Mouse (Mus musculus): ENCODE data around the gene Cant1. TPM values are rescaled to one million over a fixed set of nuclear protein-coding genes. Genes with fewer than 3 reads are reported as not detected.
"Not testable (repeated sequence)": the region's sequence is repeated elsewhere in the genome, so short reads cannot be mapped to it uniquely, and the experiment has no call there.

Gene Cant1
- polyA plus RNA-seq, 2 experiments, result 6.0 to 8.3 TPM

GRCm38 (mm10) chr11:118379251-118380009, 39.5 kb downstream of the Cant1 start:
- no peak overlapping the region for H3K9ac ChIP-seq (replicated peaks)
- no peaks in the 10 kb centered on the region for H3K4me1 ChIP-seq (replicated peaks; ENCODE audit: control insufficient read depth in 2 of 2, insufficient read depth in 2 of 2, low read length in 1 of 2)
- whole genome bisulfite sequencing (ENCODE audit: insufficient replicate concordance), result 30% methylated on average over 11 of the region's 11 CpGs
- TF ChIP-seq EP300 (IDR thresholded peaks at IDR 0.05; ENCODE audit: low read depth) (no peak), CTCF (IDR thresholded peaks at IDR 0.05; ENCODE audit: low read depth) (peak; percentile 81)
- no peak overlapping the region for H3K4me3 ChIP-seq (ENCODE audit: insufficient read depth in 1 of 2, low read depth in 2 of 2, low read length in 2 of 2)
- no peak overlapping the region for H3K27ac ChIP-seq
- no peak overlapping the region for H3K4me2 ChIP-seq (ENCODE audit: low read depth)
- H3K9me3 ChIP-seq (ENCODE audit: control insufficient read depth, low read length), result no peaks in the 10 kb centered on the region
- H3K36me3 ChIP-seq (replicated peaks; ENCODE audit: control insufficient read depth, insufficient read depth, low read depth), result no peaks in the 10 kb centered on the region
- H3K27me3 ChIP-seq (ENCODE audit: control insufficient read depth, insufficient read depth, low read length), result no peaks in the 10 kb centered on the region
- ATAC-seq (ENCODE audit: insufficient read depth) (no peak), DNase-seq (ENCODE audit: low read depth in 3 of 3, low spot score in 3 of 3) (peak in 2 of 3 experiments; percentile 19 to 24)

- no peak overlapping the region for H3K4me3 ChIP-seq (ENCODE audit: insufficient read depth in 1 of 2, low read depth in 2 of 2, low read length in 2 of 2)
- ATAC-seq (ENCODE audit: insufficient read depth) (no peak), DNase-seq (ENCODE audit: low read depth in 3 of 3, low spot score in 3 of 3) (no peak)
- no peaks in the 10 kb centered on the region for H3K4me1 ChIP-seq (replicated peaks; ENCODE audit: control insufficient read depth in 2 of 2, insufficient read depth in 2 of 2, low read length in 1 of 2)
- H3K27me3 ChIP-seq (ENCODE audit: control insufficient read depth, insufficient read depth, low read length), result no peaks in the 10 kb centered on the region
- no peak overlapping the region for H3K9ac ChIP-seq (replicated peaks)
- no peaks in the 10 kb centered on the region for H3K36me3 ChIP-seq (replicated peaks; ENCODE audit: control insufficient read depth, insufficient read depth, low read depth)
- no peaks in the 10 kb centered on the region for H3K9me3 ChIP-seq (ENCODE audit: control insufficient read depth, low read length)
- TF ChIP-seq CTCF (IDR thresholded peaks at IDR 0.05; ENCODE audit: low read depth) (no peak), EP300 (IDR thresholded peaks at IDR 0.05; ENCODE audit: low read depth) (no peak)
- no peak overlapping the region for H3K4me2 ChIP-seq (ENCODE audit: low read depth)
- WGBS (ENCODE audit: insufficient replicate concordance), result 61% methylated on average over 6 of the region's 6 CpGs
- H3K27ac ChIP-seq, result no peak overlapping the region
Measured at GRCm38 (mm10) chr11:118378656-118379055, 40.2 kb downstream of the Cant1 start.

DNA sequence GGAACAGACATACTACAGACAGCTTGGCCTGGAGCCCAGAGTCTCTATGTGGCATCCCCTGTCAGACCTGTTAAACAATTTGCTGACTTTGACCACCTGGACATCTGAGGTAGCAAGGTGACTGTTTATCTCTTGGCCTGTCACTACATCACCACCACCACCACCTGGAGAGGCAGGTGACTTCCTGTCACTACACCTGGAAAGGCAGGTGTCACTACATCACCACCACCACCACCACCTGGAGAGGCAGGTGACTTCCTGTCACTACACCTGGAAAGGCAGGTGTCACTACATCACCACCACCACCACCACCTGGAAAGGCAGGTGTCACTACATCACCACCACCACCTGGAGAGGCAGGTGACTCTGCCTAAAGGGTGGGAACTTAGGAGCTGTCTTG, 42.6 kb downstream of the Cant1 start:
- H3K27ac ChIP-seq; DNase-seq (ENCODE audit: low read depth in 3 of 3, low spot score in 3 of 3); H3K27me3 ChIP-seq (ENCODE audit: control insufficient read depth, insufficient read depth, low read length); H3K9me3 ChIP-seq (ENCODE audit: control insufficient read depth, low read length); H3K4me2 ChIP-seq (ENCODE audit: low read depth); H3K36me3 ChIP-seq (replicated peaks; ENCODE audit: control insufficient read depth, insufficient read depth, low read depth); H3K4me3 ChIP-seq (ENCODE audit: insufficient read depth in 1 of 2, low read depth in 2 of 2, low read length in 2 of 2); ATAC-seq (ENCODE audit: insufficient read depth); H3K9ac ChIP-seq (replicated peaks); H3K4me1 ChIP-seq (replicated peaks; ENCODE audit: control insufficient read depth in 2 of 2, insufficient read depth in 2 of 2, low read length in 1 of 2): not testable (repeated sequence)

DNA sequence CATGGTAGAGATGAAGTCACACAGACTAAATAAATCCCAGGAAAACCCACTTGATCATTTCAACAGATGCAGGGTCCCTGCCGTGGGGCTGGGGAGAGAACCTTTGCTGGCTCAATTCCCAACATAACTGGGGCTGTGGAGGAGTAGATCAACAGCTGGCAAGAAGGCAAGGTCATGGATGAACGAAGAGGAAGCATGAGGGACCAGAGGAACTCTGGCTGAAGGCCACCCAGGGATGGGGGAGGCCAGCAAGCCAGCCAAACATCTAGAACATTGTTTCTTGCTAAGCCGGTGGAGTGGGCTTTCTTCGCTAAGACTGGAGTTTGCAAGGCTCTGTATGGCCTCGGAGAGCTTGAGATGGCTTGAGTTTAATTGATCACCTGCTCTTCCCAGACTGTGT, 43.0 kb downstream of the Cant1 start:
- ATAC-seq (ENCODE audit: insufficient read depth) (no peak), DNase-seq (ENCODE audit: low read depth in 3 of 3, low spot score in 3 of 3) (no peak)
- H3K4me1 ChIP-seq (replicated peaks; ENCODE audit: control insufficient read depth in 2 of 2, insufficient read depth in 2 of 2, low read length in 1 of 2), result no peaks in the 10 kb centered on the region
- H3K9me3 ChIP-seq (ENCODE audit: control insufficient read depth, low read length), result no peaks in the 10 kb centered on the region
- H3K9ac ChIP-seq (replicated peaks), result no peak overlapping the region
- no peak overlapping the region for H3K4me3 ChIP-seq (ENCODE audit: insufficient read depth in 1 of 2, low read depth in 2 of 2, low read length in 2 of 2)
- 66% methylated on average over 5 of the region's 5 CpGs for WGBS (ENCODE audit: insufficient replicate concordance)
- H3K36me3 ChIP-seq (replicated peaks; ENCODE audit: control insufficient read depth, insufficient read depth, low read depth), result no peaks in the 10 kb centered on the region
- no peaks in the 10 kb centered on the region for H3K27me3 ChIP-seq (ENCODE audit: control insufficient read depth, insufficient read depth, low read length)
- no peak for TF ChIP-seq CTCF (IDR thresholded peaks at IDR 0.05; ENCODE audit: low read depth)
- no peak for TF ChIP-seq EP300 (IDR thresholded peaks at IDR 0.05; ENCODE audit: low read depth)
- H3K27ac ChIP-seq, result no peak overlapping the region
- H3K4me2 ChIP-seq (ENCODE audit: low read depth), result no peak overlapping the region

- DNase-seq (ENCODE audit: low read depth in 3 of 3, low spot score in 3 of 3), result no peak
- WGBS (ENCODE audit: insufficient replicate concordance), result 65% methylated on average over 8 of the region's 8 CpGs
- ATAC-seq (ENCODE audit: insufficient read depth), result no peak
Measured at GRCm38 (mm10) chr11:118375461-118375860, 43.4 kb downstream of the Cant1 start.

More at GRCm38 (mm10) chr11:118375461-118375860, 43.4 kb downstream of the Cant1 start:
- H3K27me3 ChIP-seq (ENCODE audit: control insufficient read depth, insufficient read depth, low read length), result no peaks in the 10 kb centered on the region
- no peaks in the 10 kb centered on the region for H3K9me3 ChIP-seq (ENCODE audit: control insufficient read depth, low read length)
- TF ChIP-seq CTCF (IDR thresholded peaks at IDR 0.05; ENCODE audit: low read depth) (no peak), EP300 (IDR thresholded peaks at IDR 0.05; ENCODE audit: low read depth) (no peak)
- H3K4me1 ChIP-seq (replicated peaks; ENCODE audit: control insufficient read depth in 2 of 2, insufficient read depth in 2 of 2, low read length in 1 of 2), result no peaks in the 10 kb centered on the region
- no peak overlapping the region for H3K27ac ChIP-seq
- no peak overlapping the region for H3K4me3 ChIP-seq (ENCODE audit: insufficient read depth in 1 of 2, low read depth in 2 of 2, low read length in 2 of 2)
- no peaks in the 10 kb centered on the region for H3K36me3 ChIP-seq (replicated peaks; ENCODE audit: control insufficient read depth, insufficient read depth, low read depth)
- H3K4me2 ChIP-seq (ENCODE audit: low read depth), result no peak overlapping the region
- H3K9ac ChIP-seq (replicated peaks), result no peak overlapping the region

All from liver, embryonic 14.5 days (tissue).